Mouse (Mus musculus) CD4-positive naive resting alpha-beta T cell, adult 76 days (primary cell): ENCODE data around the gene D930048N14Rik. TPM values are rescaled to one million over a fixed set of nuclear protein-coding genes. Genes with fewer than 3 reads are reported as not detected.

Source experiments
- total RNA-seq: library from RNA; stranded (reverse); gene quantifications from one replicate; pipeline ENCODE4 v1.2.4, GENCODE M21; 2023

D930048N14Rik gene
- total RNA-seq: 0.91 TPM

DNA sequence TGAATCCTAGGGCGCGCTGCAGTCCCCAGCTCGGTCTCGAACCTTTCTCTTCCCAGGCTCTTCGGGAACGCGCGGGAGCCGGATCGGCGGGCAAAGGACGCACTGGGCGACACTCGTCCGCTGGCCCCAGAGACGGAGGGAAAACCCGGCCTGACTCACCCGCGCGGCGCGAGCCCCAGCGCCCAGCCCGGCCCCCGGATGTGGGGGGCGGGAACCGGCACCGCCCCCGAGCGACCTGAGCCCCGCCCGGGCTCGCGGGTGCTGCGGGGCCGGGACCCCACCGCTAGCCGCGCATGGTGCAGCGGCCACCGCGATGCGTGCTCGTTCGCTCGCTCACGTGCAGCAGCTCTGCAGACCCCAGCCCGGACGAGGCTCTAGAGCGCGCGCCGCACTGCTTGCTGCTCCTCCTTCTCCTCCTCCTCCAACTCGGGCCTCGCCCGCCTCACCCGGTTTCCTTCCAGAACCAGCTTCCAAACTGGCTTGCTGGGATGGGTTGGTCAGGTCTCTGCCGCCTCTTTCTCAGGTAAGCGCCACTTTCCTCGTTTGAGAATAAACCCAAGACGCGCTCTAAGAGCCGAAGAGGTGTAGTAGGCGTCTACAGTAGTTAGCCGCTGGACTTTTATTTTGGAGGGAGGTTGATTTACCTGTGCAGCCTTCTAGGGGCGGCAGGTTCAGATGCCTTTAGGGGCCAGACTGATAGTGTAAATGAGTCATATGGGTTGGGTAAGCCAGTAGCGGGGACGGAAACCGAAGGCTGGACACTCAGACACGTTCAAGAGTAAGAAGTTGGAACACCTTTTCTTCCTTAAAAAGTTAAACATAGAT lies at the start of gene D930048N14Rik, which contains the start of gene N4bp3:
Gene D930048N14Rik (plus strand): TSS at position 264 of the 825 bp plus-strand sequence.
Gene N4bp3 (minus strand): TSS at position 152 of the 825 bp plus-strand sequence.

DNA sequence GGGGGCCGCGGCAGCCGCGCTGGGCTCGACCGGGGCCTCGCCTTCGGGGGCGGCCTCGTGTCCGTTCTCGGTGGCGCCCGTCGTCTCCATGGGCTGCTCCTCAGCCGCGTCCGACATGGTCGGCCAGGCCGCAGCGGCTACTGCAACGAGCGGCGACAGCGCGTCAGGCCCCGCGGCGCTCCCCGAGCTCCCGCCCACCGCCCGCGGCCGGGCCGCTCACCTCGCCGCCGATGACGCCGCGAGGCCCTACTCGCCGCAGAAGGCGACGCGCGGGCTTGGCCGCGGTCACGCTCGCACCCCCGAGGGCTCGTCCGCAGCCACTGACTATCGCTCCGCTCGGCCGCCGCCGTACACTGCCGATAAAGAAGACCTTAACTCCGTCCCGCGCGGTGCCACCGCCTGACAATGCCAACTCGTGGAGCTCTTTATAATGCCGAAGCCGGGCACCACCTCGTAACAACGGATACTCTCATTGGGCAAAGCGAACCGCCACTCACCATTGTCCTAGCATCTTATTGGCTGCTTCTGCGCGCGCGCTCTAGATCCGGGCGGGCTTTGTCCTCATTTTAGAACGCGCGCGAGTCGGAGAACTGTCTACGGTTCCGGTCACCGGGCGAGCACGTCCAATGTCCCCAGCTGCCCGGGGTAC lies 44.2 kb upstream of the D930048N14Rik start, which contains the start of gene Hnrnpab:
Gene Hnrnpab (minus strand): TSS at position 401 of the 649 bp plus-strand sequence.

DNA sequence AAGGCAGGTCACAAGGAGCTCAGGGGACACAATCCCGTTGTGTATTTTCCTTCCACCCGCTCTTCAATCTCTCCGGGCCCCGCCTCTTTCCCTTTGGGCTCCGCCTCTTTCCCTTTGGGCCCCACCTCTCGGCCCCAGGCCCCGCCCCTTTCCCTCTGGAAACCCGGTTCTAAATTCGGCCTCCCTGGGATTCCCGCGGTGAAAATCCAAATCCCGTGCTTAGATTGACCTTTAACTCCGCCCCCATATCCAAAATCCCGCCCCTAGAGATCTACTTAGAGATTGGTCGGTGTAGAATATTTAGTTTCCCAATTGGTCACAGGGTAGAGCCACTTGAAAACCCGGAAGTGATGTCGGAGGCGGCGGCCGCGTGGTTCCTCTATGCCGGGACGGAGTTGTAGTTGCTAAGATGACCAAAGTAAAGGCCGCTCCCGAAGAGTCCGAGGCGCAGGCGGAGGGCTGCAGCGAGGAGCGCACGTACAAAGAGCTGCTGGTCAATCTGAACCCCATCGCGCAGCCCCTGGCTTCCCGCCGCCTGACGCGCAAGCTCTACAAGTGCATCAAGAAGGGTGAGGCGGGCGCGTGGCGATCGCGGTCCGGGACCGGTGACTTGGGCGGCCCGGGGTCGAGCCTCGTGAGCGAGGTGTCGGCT lies 31.2 kb upstream of the D930048N14Rik start, which contains the start of gene Nhp2:
Gene Nhp2 (plus strand): TSS at position 327 of the 652 bp plus-strand sequence.

DNA sequence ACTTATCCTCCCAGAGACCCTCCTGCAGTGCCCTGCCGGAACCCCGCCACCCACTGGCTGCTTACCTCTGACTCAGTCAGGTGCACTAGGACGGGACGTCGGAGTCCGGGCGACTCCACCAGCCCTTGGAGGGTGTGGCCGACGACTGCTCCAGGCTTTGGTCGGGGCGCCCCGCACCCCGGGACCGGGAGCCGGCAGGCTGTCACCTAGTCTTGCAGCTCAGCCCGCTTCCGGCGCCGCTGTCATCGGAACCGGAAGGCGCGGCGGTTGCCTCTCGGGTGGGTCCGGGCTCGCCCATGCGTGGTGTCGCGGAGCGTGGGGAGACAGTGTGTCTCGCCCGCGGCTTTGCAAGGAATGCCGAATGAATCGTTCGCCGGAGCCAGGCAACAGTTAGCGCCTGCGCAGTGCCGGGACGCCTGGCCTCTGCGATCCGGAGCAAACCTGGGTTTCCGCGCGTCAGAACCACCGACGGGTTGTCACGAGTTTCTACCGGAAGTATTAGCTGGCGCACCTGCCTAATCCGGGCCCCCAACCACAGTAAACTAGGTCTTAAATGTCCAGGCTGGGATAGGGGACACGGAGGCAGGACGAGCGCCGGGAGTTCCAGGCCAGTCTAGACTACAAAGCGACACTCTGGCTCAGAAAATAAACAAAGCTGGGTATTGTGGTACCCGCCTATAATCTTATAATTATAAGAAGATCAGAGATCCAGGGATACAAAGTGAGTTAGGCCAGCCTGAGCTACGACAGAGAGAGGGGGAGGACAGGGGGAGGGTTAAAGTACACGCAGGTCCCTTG lies 15.0 kb upstream of the D930048N14Rik start, which contains the start of gene Rmnd5b:
Gene Rmnd5b (minus strand): TSS at position 372 of the 798 bp plus-strand sequence.

DNA sequence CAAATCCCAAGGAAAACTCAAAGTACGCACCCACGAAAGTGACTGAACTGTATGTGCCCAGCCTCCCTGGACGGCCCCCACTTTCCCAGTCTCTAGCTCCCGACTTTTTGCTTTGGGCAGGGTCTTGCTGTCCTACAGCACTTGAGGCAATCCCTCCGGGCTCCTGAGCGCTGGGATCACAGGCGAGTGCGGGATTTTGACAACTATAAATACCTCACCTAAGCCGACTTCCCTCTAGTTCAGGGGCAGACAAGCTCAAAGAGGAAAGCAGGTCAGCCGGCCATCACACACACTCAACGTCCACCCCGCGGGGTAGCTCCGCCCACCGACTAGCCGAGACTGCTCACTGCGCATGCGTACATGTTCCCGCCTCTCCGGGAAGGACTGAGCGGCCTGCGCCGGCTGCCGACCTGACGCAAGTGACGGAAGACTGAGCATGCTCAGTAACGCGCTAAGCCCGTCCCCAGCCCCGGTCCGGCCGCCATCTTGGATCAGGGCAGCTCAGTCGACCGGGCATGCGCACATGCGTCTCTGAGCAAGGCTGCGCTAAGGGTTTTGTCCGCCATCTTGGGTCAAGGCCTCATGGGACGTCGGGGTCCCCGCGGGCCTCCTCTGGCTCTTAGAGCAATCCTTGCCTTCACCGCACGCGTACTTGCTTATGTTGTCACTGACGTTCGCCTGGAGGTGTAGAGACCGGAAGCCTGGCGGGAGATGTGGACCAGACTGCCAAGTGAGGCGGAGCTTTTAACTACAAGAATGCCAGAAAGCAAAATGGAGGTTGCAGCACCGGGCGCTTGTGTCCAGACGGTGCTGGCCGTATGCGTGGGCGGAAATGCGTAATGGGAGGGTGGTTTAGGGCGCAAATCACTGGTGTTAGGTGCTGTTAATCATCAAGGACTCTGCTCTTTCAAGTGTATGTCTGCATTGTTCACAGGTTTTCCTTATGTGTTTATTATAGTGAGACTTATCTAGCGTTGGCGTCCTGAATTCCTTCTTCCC lies 37.9 kb downstream of the D930048N14Rik start, which contains the start of gene 0610009B22Rik:
Gene 0610009B22Rik (minus strand): TSS at position 545 of the 999 bp plus-strand sequence.

Other genes starting within 250 kb of the D930048N14Rik start
- gene Phykpl, start 66.2 kb upstream of the D930048N14Rik start, total RNA-seq: 11.9 TPM
- gene Hnrnpab, start 44.1 kb upstream of the D930048N14Rik start, total RNA-seq: 227 TPM
- gene Nhp2, start 31.2 kb upstream of the D930048N14Rik start, total RNA-seq: 43.6 TPM
- gene Rmnd5b, start 15.1 kb upstream of the D930048N14Rik start, total RNA-seq: 69.6 TPM
- 3.8 TPM for gene N4bp3, start 112 bp upstream of the D930048N14Rik start, total RNA-seq
- gene 0610009B22Rik, start 37.9 kb downstream of the D930048N14Rik start, total RNA-seq: 2.7 TPM
- 50.9 TPM for gene Sec24a, start 112.7 kb downstream of the D930048N14Rik start, total RNA-seq
- 23.6 TPM for gene Sar1b, start 112.7 kb downstream of the D930048N14Rik start, total RNA-seq
- gene Jade2, start 206.7 kb downstream of the D930048N14Rik start, total RNA-seq: 56.7 TPM